In genomic region chr10:25385811-25386580, GRCm38 (mm10) we compare ENCODE assay signal across 13 mouse cellular contexts. TPM values are rescaled to one million over a fixed set of nuclear protein-coding genes. Genes with fewer than 3 reads are reported as not detected.
DNase-seq lines count a peak whose midpoint lies in the region; ATAC-seq and TF ChIP-seq lines count a peak whose summit lies in the region.
"Had no signal": no experiment of that assay in that cellular context is flagged by ENCODE, and none has a peak within 500 bp of the region (broad histone marks: within the 10 kb centered on the region; RNA-seq: fewer than 3 reads in every experiment).

No protein-coding gene starts in this region.

- DNase-seq in forebrain, embryonic 10.5 days (ENCODE audit: extremely low spot score, low spot score) = no peak
- no peak for DNase-seq in hindbrain, postnatal 0 days (ENCODE audit: low spot score)
- DNase-seq in midbrain, postnatal 0 days (ENCODE audit: low spot score) = no peak
- no peak for DNase-seq in layer of hippocampus, postnatal 25 days (ENCODE audit: extremely low spot score in 1 of 2, low spot score in 1 of 2)
- DNase-seq: adrenal gland, adult 8-10 months; cerebellum, postnatal 25 days; liver, embryonic 13.5 days; right cerebral cortex, postnatal 14 days had no signal

- no peaks in the 10 kb centered on the region for H3K27me3 ChIP-seq in forebrain, embryonic 10.5 days (ENCODE audit: poor library complexity, severe bottlenecking)
- no peaks in the 10 kb centered on the region for H3K27me3 ChIP-seq in forebrain, embryonic 16.5 days (replicated peaks; ENCODE audit: control insufficient read depth, insufficient read depth, low read length)
- H3K27me3 ChIP-seq in hindbrain, postnatal 0 days (ENCODE audit: insufficient read depth, low read length) = no peaks in the 10 kb centered on the region
- no peaks in the 10 kb centered on the region for H3K27me3 ChIP-seq in hindbrain, embryonic 16.5 days (replicated peaks; ENCODE audit: control insufficient read depth, insufficient read depth, low read length)
- H3K27me3 ChIP-seq in midbrain, postnatal 0 days (ENCODE audit: insufficient read depth, low read length) = no peaks in the 10 kb centered on the region
- no peaks in the 10 kb centered on the region for H3K27me3 ChIP-seq in midbrain, embryonic 16.5 days (ENCODE audit: control insufficient read depth, insufficient read depth, low read depth, low read length)
- no peaks in the 10 kb centered on the region for H3K27me3 ChIP-seq in limb, embryonic 15.5 days
- H3K27me3 ChIP-seq: liver, embryonic 13.5 days had no signal

- H3K9ac ChIP-seq in forebrain, embryonic 16.5 days (replicated peaks; ENCODE audit: low read depth, low read length) = no peak overlapping the region
- H3K9ac ChIP-seq in hindbrain, postnatal 0 days (replicated peaks; ENCODE audit: low read length) = no peak overlapping the region
- no peak overlapping the region for H3K9ac ChIP-seq in hindbrain, embryonic 16.5 days (ENCODE audit: low read depth, low read length)
- no peak overlapping the region for H3K9ac ChIP-seq in midbrain, postnatal 0 days (replicated peaks; ENCODE audit: low read length, poor library complexity, severe bottlenecking)
- H3K9ac ChIP-seq in midbrain, embryonic 16.5 days (ENCODE audit: low read depth, low read length) = no peak overlapping the region
- no peak overlapping the region for H3K9ac ChIP-seq in limb, embryonic 15.5 days
- H3K9ac ChIP-seq: hindbrain, embryonic 14.5 days; liver, embryonic 13.5 days had no signal

- no peak for ATAC-seq in forebrain, embryonic 16.5 days
- no peak for ATAC-seq in hindbrain, postnatal 0 days
- ATAC-seq in hindbrain, embryonic 16.5 days = no peak
- ATAC-seq in midbrain, postnatal 0 days (ENCODE audit: low FRiP score) = no peak
- no peak for ATAC-seq in midbrain, embryonic 16.5 days
- ATAC-seq in limb, embryonic 15.5 days (ENCODE audit: insufficient number of reproducible peaks, low FRiP score, low TSS enrichment, low read depth) = peak; percentile 45; the same call in 1 of the 2 replicates

- no peak overlapping the region for H3K4me2 ChIP-seq in forebrain, embryonic 16.5 days (ENCODE audit: low read length)
- H3K4me2 ChIP-seq in hindbrain, postnatal 0 days (ENCODE audit: low read depth, low read length) = no peak overlapping the region
- H3K4me2 ChIP-seq in hindbrain, embryonic 16.5 days (ENCODE audit: low read length) = no peak overlapping the region
- H3K4me2 ChIP-seq in midbrain, postnatal 0 days (ENCODE audit: low read depth, low read length, poor library complexity, severe bottlenecking) = no peak overlapping the region
- H3K4me2 ChIP-seq in midbrain, embryonic 16.5 days (ENCODE audit: low read length) = no peak overlapping the region
- peak overlapping the region; percentile 12; the same call in 1 of the 2 replicates for H3K4me2 ChIP-seq in limb, embryonic 15.5 days
- H3K4me2 ChIP-seq: hindbrain, embryonic 14.5 days; liver, embryonic 13.5 days had no signal

- peak overlapping the region; percentile 35; the same call in 1 of the 2 replicates for H3K27ac ChIP-seq in forebrain, embryonic 10.5 days
- H3K27ac ChIP-seq in forebrain, embryonic 16.5 days (ENCODE audit: low read length) = no peak overlapping the region
- no peak overlapping the region for H3K27ac ChIP-seq in hindbrain, postnatal 0 days
- no peak overlapping the region for H3K27ac ChIP-seq in hindbrain, embryonic 16.5 days (ENCODE audit: low read depth, low read length)
- H3K27ac ChIP-seq in midbrain, postnatal 0 days (ENCODE audit: low read depth, low read length) = 0 out of 2 replicates have a peak overlapping the region, but pooled peaks have one; percentile 32
- no peak overlapping the region for H3K27ac ChIP-seq in midbrain, embryonic 16.5 days (ENCODE audit: low read length)
- peak overlapping the region; percentile 75 for H3K27ac ChIP-seq in limb, embryonic 15.5 days
- H3K27ac ChIP-seq: hindbrain, embryonic 14.5 days; liver, embryonic 13.5 days had no signal

- H3K9me3 ChIP-seq in forebrain, embryonic 10.5 days = no peaks in the 10 kb centered on the region
- no peaks in the 10 kb centered on the region for H3K9me3 ChIP-seq in forebrain, embryonic 16.5 days (ENCODE audit: control insufficient read depth, low read length)
- H3K9me3 ChIP-seq in hindbrain, postnatal 0 days (ENCODE audit: low read length) = no peaks in the 10 kb centered on the region
- no peaks in the 10 kb centered on the region for H3K9me3 ChIP-seq in hindbrain, embryonic 16.5 days (ENCODE audit: control insufficient read depth, low read length)
- no peaks in the 10 kb centered on the region for H3K9me3 ChIP-seq in midbrain, postnatal 0 days (ENCODE audit: low read length)
- no peaks in the 10 kb centered on the region for H3K9me3 ChIP-seq in midbrain, embryonic 16.5 days (replicated peaks; ENCODE audit: control insufficient read depth, low read length, poor library complexity, severe bottlenecking)
- H3K9me3 ChIP-seq in limb, embryonic 15.5 days = no peaks in the 10 kb centered on the region
- H3K9me3 ChIP-seq: liver, embryonic 13.5 days had no signal

- 0 out of 2 replicates have a peak, but pooled peaks have one; percentile 5 for TF ChIP-seq CTCF in hindbrain, postnatal 0 days (IDR thresholded peaks at IDR 0.05; ENCODE audit: low read depth)
- TF ChIP-seq CTCF in midbrain, postnatal 0 days (IDR thresholded peaks at IDR 0.05) = no peak

- H3K4me3 ChIP-seq in forebrain, embryonic 10.5 days = no peak overlapping the region
- no peak overlapping the region for H3K4me3 ChIP-seq in forebrain, embryonic 16.5 days (replicated peaks; ENCODE audit: low read length)
- H3K4me3 ChIP-seq in hindbrain, postnatal 0 days (ENCODE audit: low read length) = no peak overlapping the region
- H3K4me3 ChIP-seq in hindbrain, embryonic 16.5 days (ENCODE audit: low read length) = no peak overlapping the region
- H3K4me3 ChIP-seq in midbrain, postnatal 0 days (ENCODE audit: low read depth, low read length) = no peak overlapping the region
- no peak overlapping the region for H3K4me3 ChIP-seq in midbrain, embryonic 16.5 days (ENCODE audit: low read depth, low read length)
- no peak overlapping the region for H3K4me3 ChIP-seq in limb, embryonic 15.5 days
- H3K4me3 ChIP-seq: liver, embryonic 13.5 days had no signal

- no peaks in the 10 kb centered on the region for H3K36me3 ChIP-seq in forebrain, embryonic 10.5 days (replicated peaks)
- H3K36me3 ChIP-seq in forebrain, embryonic 16.5 days (ENCODE audit: control insufficient read depth, insufficient read depth) = no peaks in the 10 kb centered on the region
- no peaks in the 10 kb centered on the region for H3K36me3 ChIP-seq in hindbrain, postnatal 0 days (ENCODE audit: insufficient read depth, low read length)
- no peaks in the 10 kb centered on the region for H3K36me3 ChIP-seq in hindbrain, embryonic 16.5 days (ENCODE audit: control insufficient read depth, insufficient read depth, low read length)
- no peaks in the 10 kb centered on the region for H3K36me3 ChIP-seq in midbrain, postnatal 0 days (ENCODE audit: insufficient read depth, low read length)
- H3K36me3 ChIP-seq in midbrain, embryonic 16.5 days (ENCODE audit: control insufficient read depth, insufficient read depth, low read length) = no peaks in the 10 kb centered on the region
- no peaks in the 10 kb centered on the region for H3K36me3 ChIP-seq in limb, embryonic 15.5 days
- H3K36me3 ChIP-seq: liver, embryonic 13.5 days had no signal

- H3K4me1 ChIP-seq in forebrain, embryonic 10.5 days = peaks cover 30% of the 10 kb centered on the region
- no peaks in the 10 kb centered on the region for H3K4me1 ChIP-seq in forebrain, embryonic 16.5 days (replicated peaks; ENCODE audit: control insufficient read depth, insufficient read depth, low read length)
- 0 out of 2 replicates have a peak, but pooled peaks cover 8% of the 10 kb centered on the region for H3K4me1 ChIP-seq in hindbrain, postnatal 0 days (ENCODE audit: insufficient read depth, low read length)
- H3K4me1 ChIP-seq in hindbrain, embryonic 16.5 days (ENCODE audit: control insufficient read depth, insufficient read depth, low read depth, low read length) = no peaks in the 10 kb centered on the region
- no peaks in the 10 kb centered on the region for H3K4me1 ChIP-seq in midbrain, postnatal 0 days (ENCODE audit: insufficient read depth, low read length)
- no peaks in the 10 kb centered on the region for H3K4me1 ChIP-seq in midbrain, embryonic 16.5 days (ENCODE audit: control insufficient read depth, insufficient read depth, low read length)
- peaks cover 39% of the 10 kb centered on the region for H3K4me1 ChIP-seq in limb, embryonic 15.5 days

- 53% methylated on average over 13 of the region's 13 CpGs for WGBS in forebrain, embryonic 10.5 days
- WGBS in forebrain, embryonic 16.5 days = 46% methylated on average over 13 of the region's 13 CpGs
- WGBS in hindbrain, postnatal 0 days = 69% methylated on average over 13 of the region's 13 CpGs
- 62% methylated on average over 13 of the region's 13 CpGs for WGBS in hindbrain, embryonic 16.5 days
- 57% methylated on average over 13 of the region's 13 CpGs for whole genome bisulfite sequencing in midbrain, postnatal 0 days
- WGBS in midbrain, embryonic 16.5 days = 49% methylated on average over 13 of the region's 13 CpGs
- 21% methylated on average over 13 of the region's 13 CpGs for WGBS in limb, embryonic 15.5 days

RNA-seq across cellular contexts. Expression of gene Epb41l2, which starts 26.4 kb away (rescaled TPM):
- polyA plus RNA-seq in forebrain, embryonic 10.5 days (2016; fragmentation: Nextera tagmentation; extraction: Ambion mirVana) = 42.7 and 43.0 TPM in 2 replicates
- 20.8 and 23.5 TPM in 2 replicates for polyA plus RNA-seq in forebrain, embryonic 16.5 days (2015; fragmentation: Nextera tagmentation; extraction: Ambion mirVana)
- 35.2 and 49.6 TPM in 2 replicates for total RNA-seq in hindbrain, postnatal 0 days (2014; rRNA removed)
- polyA plus RNA-seq in hindbrain, postnatal 0 days (2015; fragmentation: Nextera tagmentation; extraction: Ambion mirVana) = 26.0 and 30.2 TPM in 2 replicates
- polyA plus RNA-seq in hindbrain, embryonic 16.5 days (2015; fragmentation: Nextera tagmentation; extraction: Ambion mirVana) = 30.0 and 35.1 TPM in 2 replicates
- total RNA-seq in midbrain, postnatal 0 days (2014; rRNA removed) = 51.7 and 58.9 TPM in 2 replicates
- polyA plus RNA-seq in midbrain, postnatal 0 days (2015; fragmentation: Nextera tagmentation; extraction: Ambion mirVana) = 21.8 and 22.0 TPM in 2 replicates
- polyA plus RNA-seq in midbrain, embryonic 16.5 days (2015; fragmentation: Nextera tagmentation; extraction: Ambion mirVana) = 25.7 and 31.9 TPM in 2 replicates
- polyA plus RNA-seq in limb, embryonic 15.5 days (2015; fragmentation: Nextera tagmentation; extraction: Ambion mirVana) = 79.5 and 79.7 TPM in 2 replicates
- total RNA-seq in layer of hippocampus, postnatal 25 days (2021) = 100 to 1,000 TPM in 1 of 2 experiments, 10 to 100 TPM in 1; 89.8 to 118 TPM

Comparison
In these comparisons a context has a peak if more than half of its experiments do, and no peak if none do; other contexts are left out.
1. H3K27ac ChIP-seq: peak in forebrain, embryonic 10.5 days (single experiment), midbrain, postnatal 0 days (single experiment) and limb, embryonic 15.5 days (single experiment); none in forebrain, embryonic 16.5 days (single experiment), hindbrain, postnatal 0 days (single experiment), hindbrain, embryonic 16.5 days (single experiment) and midbrain, embryonic 16.5 days (single experiment).